Mouse (Mus musculus) olfactory bulb, adult 2 months (tissue): ENCODE data around the gene Vwa7.

Experiments used
- CTCF ChIP-seq: fragments of 200-500 bp; IDR thresholded peaks from 2 replicates; pipeline ENCODE4 v1.5.1; 2012; ENCODE audit warnings: low read depth, mild to moderate bottlenecking, low read length, moderate library complexity; ENCODE audit not compliant: insufficient read depth
- POLR2A ChIP-seq: fragments of 200-500 bp; IDR thresholded peaks from 2 replicates; pipeline ENCODE4 v1.6.1; 2012; ENCODE audit warnings: mild to moderate bottlenecking, low read depth, low read length, moderate library complexity; ENCODE audit not compliant: insufficient read depth

DNA sequence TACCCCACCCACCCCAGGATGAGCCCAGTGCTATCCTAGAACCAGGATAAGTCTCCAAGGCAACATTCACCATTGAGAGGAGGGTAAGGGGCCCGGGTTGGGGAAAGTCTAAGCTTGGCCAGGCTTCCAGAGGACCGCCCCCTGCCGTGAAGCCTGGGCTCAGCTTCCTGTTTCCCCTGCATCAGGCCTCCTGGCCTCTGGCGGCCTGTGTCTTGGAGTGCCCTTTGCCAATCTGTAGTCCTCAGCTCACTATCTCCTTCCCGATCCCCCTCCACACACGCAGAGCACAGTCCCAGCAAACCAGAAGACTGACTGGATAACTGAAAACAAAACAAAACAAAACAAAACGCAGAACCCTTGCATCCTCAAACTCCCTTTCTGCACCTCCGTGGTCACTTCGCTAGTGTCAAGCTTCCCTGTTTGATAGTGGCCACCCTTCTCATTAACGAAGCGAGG lies 33.2 kb downstream of the Vwa7 start, which contains the start of gene Clic1:
- TF ChIP-seq CTCF (no peak), POLR2A (no peak)
